Mouse (Mus musculus): ENCODE data around the gene Cd28.

GRCm38 (mm10) chr1:60799795-60800345, 83.3 kb downstream of the Cd28 start:
- no peak for TF ChIP-seq GATA1 (IDR thresholded peaks at IDR 0.05; ENCODE audit: borderline replicate concordance, low read length)
- TF ChIP-seq FLI1 (IDR thresholded peaks at IDR 0.05; ENCODE audit: low read length): no peak

Measured in megakaryocyte, embryonic 14.5 days (primary cell).